Mouse (Mus musculus): ENCODE measurements around the gene Abcg4.
"Not testable (repeated sequence)": the region's sequence is repeated elsewhere in the genome, so short reads cannot be mapped to it uniquely, and the experiment has no call there.

The Abcg4 gene

DNA sequence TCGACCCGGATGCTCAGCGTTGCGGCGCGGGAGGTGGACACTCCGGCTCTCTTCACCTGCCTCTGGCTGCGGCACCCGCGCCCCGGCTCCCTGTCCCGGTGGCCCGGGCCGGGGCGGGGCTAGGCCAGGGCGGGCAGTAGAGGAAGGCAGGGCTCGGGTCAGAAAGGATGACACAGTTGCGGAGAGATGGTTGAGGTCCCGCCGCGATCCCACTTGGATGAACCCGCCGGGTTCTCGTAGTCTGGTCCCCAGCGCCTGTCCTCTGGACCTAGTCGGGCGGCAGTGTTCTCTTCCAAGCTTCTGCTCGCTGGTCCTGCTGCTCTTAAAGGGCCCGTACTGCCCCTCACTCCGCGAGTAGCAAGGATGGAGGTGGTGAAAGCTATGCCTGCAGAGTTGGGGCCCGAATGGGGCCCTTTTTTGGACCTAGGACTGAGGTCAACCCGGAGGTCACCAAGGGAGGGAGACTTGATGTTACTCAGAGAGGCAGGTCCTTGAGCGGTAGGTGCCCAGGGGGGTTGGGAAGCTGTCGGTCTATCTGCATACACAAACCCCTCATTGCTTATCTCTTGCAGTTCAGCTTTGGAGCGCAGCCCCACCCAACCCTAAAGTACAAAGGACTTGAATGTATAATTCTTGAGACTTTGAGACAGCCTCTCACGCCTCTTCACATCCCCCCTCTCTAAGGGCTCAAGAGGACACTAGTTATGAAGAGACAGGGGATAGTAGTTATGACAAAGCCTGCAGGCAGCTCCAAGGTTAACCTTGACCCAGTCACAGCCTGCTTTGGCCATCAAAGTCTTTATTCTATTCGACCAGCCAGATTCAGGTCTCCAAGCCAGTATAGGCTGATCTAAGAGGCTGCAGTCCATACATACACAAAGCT, at the start of gene Abcg4:
Gene Abcg4, minus strand, starts transcription at position 540 of the 883 bp plus-strand sequence.
- DNase-seq (ENCODE audit: low spot score), result peak; percentile 46

DNA sequence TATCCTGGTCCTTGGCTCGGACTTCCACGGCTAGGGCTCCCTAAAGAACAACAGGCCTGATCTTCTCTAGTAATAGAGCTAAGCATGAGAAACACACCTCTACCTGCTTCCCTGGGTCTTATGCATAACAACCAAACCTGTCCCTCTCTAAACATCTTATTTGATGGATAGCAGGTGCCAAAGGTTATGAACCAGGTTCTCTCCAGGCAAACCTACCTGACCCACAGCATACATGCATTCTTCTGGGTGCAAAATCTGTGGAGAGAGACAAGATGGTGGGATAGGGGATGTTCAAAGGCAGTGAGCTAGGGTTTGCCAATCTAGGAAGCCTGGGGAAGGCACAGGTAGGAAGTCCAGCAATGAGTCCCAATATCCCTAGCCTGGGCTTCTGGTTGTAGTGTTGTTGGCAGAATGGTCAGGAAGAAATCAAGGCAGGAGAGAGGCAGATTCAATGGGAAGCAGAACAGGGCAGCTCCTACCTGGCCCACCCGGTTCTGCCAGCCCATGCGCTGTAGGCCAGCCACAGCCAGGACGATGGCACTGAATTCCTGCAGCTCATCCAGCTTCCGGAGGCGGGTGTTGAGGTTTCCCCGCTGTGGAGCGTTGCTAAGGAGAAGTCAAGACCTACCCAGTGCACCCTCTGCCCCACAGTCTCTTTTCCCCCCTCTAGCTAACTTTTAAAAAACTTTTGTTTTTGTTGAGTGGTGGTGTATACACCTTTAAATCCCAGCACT, 49.2 kb upstream of the Abcg4 start:
- no peak for DNase-seq (ENCODE audit: low spot score)

DNA sequence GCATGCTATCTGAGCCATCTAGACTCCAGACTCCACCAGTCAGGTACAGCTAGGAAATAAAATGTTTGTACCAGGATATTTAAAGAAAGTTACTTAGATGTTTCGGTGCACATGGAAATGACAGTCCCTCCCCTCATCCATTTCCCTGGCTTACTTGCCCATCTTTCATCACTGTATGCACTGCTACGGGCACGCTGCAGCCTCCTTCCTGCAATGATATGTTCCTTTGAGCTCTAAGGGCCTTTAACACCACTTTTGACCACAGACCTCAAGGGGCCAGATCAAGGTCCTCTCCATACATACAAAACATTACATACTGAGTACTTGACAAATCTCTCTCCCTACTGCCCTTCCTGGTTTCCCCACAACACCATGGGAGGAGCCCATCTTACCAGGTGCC, 48.5 kb upstream of the Abcg4 start:
- DNase-seq (ENCODE audit: low spot score), result no peak

DNA sequence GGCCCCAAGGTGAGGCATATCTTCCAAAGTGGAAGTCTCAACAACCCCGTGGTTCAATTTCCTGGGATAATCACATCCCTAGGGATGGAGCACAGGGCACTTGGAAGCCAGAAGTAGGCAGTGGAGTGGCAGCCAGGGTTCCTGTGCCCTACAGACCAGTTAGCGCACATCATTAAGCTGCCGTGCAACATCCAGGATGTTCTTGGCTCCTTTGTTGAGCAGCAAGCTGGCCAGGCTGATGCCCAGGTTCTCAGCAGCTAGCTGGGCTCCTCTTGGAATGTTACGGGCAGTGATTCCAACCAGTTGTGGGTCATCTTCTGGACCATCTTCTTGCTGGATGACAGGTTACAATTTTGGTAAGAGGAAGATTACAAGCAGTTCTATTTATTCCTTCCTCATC, 48.1 kb upstream of the Abcg4 start:
- DNase-seq (ENCODE audit: low spot score), result not testable (repeated sequence)

DNA sequence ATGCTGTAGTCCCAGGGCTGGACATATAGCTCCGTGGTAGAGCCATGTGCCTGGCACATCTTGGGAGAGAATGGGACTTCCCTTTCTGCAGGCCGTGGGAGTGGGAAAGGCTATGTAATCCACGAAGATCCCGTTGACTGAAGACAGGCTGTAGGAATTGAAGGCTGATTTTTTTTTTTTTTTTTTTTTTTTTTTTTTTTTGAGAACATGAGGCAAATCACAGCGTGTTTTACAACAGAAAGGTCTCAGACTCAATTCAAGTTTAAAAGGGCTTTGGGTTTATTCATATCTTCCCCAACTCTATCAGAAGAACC, 47.6 kb upstream of the Abcg4 start:
- no peak for DNase-seq (ENCODE audit: low spot score)

DNA sequence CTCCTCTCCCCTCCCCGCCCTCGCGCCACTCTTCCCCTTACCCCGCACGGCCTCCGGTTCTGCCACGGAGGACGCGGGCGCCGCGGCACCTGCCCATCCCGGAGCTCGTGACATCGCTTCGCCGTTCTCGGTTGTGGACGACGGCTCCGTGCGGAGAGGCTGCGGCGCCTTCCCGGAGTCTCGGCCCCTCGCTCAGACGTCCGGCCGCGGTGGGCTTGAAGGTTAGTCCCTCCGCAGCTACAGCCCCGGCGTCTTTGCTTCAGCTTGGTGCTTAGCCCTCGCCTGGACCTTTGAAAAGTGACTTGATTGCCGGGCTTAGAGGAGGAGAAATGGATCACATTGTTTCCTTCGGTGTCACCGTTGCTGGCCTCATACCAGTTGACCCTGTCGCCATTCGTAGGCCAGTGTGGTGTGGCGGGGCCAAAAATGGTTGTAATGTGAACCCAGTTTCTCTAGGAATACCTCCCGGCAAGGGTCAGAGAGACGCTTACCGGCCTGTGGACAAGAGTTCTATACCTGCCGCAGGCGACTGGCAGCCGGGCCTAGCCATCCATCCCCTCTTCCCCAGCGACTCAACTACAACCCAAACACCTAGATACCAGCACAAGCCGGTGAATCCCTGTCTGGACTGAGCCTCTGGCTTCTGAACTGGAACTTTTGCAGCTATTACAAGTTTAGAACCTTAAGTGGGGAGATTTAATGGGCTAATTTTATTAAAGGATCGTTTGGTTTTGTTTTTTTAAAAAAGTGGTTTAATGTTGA, 47.1 kb upstream of the Abcg4 start:
- DNase-seq (ENCODE audit: low spot score), result no peak

DNA sequence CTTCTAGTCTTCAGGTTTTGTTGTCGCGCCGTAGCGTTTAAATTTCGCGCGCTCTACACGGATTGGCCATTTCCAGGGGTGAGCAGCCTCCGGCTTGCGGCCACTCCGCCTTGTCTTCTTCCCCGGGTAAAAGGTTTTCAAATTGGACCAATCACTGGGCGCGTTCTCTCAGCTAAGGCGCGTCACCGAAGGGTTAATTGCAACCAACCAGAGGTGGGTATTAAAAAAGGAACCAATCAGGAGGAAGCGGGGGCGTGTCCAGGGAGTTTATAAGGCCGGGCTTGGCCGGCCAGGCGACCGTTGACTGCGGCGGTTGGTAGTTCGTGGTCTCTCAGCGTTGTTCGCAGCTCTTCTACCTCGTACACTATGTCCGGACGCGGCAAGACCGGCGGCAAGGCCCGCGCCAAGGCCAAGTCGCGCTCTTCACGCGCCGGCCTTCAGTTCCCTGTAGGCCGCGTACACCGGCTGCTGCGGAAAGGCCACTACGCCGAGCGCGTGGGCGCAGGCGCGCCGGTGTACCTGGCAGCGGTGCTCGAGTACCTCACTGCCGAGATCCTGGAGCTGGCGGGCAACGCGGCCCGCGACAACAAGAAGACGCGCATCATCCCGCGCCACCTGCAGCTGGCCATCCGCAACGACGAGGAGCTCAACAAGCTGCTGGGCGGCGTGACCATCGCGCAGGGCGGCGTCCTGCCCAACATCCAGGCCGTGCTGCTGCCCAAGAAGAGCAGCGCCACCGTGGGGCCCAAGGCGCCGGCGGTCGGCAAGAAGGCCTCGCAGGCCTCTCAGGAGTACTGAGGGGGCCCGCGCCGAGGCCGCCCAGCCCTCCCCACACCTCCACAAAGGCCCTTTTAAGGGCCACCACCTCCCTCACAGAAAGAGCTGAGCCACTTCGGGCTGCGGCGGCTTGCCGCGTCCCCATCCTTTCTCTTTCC, 46.2 kb upstream of the Abcg4 start, which contains the start of gene H2afx:
Gene H2afx, plus strand, starts transcription at position 299 of the 935 bp plus-strand sequence.
- DNase-seq (ENCODE audit: low spot score), result peak; percentile 99

DNA sequence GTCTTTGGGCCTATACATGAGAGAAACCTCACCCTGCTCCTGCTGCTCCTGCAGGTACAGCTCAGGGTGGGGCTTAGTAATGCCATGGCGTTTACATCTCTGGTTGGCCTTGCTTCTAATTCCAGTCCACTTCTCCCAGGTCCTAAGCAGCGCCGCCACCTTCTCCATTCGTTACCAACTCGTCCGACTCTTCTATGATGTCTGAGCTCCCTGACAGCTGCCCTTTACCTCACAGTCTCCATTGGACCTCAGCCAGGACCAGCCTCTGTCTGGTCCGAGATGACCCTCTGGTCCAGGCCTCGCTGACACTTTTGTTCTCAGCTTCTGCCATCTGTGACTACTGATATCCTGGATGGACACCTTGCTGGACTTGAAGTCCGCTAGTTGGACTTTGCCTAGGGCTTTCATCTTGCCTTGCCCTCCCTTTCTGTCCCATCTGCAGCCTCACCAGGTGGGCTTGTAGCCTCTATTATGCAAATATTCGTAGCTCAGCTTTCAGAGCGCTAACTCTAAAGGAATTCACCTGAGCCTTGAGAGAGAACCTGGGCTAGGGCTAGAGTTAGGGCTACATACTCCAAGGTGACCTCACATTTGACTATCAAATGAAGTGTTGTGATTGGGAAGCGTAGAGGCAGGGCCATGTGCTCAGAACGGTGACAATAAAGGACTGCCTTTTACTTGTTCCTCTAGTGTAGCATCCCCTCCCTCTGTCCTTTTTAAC, 44.7 kb upstream of the Abcg4 start:
- DNase-seq (ENCODE audit: low spot score), result no peak

DNA sequence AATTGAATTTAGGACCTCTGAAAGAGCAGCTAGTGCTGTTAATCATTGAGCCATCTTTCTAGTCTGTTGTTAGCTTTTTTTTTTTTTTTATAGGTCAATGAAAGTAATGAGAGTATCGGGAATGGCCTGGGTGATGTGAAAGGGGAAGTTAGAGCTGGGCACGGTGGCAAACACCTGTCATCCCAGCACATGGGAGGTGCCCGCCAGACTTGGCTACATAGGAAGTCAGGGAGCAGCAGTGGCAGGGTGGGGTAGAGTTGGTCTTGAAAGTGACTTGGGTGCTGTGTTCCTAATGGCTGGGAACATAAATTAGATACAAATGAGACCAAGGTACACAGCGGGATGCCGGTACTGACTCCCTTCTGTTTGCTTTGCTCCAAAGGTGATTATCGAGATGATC, 42.3 kb upstream of the Abcg4 start:
- DNase-seq (ENCODE audit: low spot score), result no peak

DNA sequence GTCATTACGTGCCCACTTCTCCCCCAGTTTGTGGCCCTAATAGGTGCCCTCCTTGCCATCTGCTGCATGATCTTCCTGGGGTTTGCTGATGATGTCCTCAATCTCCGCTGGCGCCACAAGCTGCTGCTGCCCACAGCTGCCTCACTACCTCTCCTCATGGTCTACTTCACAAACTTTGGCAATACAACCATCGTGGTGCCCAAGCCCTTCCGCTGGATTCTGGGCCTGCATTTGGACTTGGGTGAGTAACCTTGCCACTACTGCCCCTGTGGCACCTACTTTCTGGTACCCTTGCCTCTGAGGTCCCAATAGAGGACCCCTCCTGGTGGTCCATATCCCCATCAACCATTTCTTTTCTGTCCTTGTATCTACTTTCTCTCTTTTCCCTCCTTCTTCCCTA, 39.5 kb upstream of the Abcg4 start:
- DNase-seq (ENCODE audit: low spot score), result no peak

DNA sequence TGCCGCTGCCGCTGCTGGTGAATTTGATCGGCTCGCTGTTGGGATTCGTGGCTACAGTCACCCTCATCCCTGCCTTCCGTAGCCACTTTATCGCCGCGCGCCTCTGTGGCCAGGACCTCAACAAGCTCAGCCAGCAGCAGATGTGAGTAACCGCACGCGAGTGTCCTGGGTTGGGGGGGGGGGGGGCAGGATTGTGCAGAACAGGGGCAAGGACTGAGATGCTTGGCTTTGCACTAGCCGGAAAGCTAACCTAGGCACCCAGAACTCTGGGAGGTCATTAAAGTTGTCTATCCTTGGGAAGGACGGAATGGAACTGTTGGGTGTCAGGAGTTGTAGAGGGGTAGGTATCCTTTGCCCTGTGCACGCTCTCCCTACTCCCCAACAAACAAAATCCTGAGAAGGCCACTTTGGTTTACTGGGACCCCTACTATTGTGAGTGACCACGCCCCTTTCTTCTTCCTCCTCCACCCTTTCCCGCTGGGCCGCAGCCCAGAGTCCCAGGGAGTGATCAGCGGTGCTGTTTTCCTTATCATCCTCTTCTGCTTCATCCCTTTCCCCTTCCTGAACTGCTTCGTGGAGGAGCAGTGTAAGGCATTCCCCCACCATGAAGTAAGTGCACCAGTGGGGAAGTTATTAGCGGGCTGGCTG, 38.8 kb upstream of the Abcg4 start:
- DNase-seq (ENCODE audit: low spot score), result no peak

DNA sequence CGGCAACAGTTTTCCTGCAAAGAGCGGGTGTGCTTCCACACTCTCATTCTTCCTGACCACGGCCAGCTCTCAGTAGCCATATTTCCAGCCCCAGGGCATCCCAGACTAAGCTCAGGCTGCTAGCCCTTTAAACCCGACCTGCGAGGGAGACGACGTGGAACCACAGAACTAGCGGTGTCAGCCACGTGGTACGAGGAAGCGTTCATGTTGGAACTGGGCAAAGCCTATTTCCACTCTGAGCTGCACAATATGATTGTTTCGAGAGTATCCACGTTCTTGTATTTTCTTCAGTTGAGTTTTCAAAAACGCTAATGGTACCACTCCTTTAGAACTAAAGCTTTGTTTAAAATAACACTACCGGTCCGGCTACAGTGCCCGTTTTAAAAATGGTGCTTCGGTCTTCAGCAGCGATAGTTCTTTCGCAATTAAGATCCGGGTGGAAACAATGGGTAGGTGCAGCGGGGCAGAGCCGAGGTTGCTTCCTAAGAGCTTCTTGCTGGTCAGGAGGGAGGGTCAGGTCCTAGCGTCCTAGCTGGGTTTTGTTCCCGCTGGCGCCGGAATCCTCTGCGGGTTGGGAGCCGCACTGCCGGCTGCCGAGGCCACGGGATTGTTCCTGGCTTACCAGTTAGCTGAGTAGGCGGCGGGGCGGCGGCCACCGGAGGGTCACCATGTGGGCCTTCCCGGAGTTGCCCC, 38.1 kb upstream of the Abcg4 start:
- DNase-seq (ENCODE audit: low spot score), result peak; percentile 89

DNA sequence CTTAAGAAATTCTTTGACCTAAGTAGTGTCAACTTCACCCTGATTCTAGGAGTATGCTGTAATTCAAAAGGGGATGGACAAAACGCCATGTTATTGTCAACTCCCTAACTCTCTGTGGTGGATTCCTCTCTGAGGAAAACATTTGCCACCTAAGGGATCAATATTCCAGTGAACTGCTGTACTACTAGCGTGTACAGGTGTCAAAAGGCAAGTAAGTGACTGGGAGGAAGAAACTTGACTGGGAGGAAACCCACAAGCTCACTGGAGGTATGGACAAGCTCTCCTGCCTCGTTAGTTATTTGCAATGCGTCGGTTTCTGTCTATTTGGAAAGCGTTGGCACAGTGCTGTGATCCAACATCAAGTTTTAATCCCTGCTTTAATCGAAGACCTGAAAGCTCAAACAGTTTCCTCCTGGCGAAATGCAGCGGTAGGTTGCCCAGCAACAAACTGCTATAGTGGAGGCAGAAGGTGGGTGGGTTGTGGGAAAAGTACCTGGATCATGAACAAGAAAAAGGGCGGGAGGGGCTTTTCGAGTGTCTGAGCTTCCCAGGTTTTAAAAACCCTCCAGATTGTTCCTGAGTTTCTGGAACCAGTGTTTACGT, 37.5 kb upstream of the Abcg4 start, which contains the start of gene Dpagt1:
Gene Dpagt1, plus strand, starts transcription at position 252 of the 603 bp plus-strand sequence.
- no peak for DNase-seq (ENCODE audit: low spot score)

DNA sequence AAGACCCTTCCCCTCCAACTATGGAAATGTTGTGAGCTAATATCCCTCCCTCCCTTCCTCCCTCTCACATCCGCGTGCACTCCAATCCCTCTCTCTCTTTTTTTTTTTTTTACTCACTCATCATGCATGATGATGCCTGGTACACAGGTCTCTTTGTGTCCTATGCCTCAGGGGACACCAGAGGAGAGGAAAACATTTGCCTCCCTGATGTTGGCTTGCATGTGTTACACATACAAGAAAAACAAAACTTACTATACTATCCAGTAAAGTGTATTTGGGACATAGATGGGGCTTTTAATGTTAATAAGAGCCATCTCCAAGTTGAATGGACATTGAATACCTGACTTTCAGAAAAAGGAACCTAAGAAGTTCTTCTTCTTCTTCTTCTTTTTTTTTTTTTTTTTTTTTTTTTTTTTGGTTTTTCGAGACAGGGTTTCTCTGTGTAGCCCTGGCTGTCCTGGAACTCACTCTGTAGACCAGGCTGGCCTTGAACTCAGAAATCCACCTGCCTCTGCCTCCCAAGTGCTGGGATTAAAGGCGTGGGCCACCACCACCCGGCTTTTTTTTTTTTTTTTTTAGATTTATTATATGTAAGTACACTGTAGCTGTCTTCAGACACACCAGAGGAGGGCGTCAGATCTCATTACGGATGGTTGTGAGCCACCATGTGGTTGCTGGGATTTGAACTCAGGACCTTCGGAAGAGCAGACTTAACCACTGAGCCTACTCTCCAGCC, 36.8 kb upstream of the Abcg4 start:
- DNase-seq (ENCODE audit: low spot score), result not testable (repeated sequence)

DNA sequence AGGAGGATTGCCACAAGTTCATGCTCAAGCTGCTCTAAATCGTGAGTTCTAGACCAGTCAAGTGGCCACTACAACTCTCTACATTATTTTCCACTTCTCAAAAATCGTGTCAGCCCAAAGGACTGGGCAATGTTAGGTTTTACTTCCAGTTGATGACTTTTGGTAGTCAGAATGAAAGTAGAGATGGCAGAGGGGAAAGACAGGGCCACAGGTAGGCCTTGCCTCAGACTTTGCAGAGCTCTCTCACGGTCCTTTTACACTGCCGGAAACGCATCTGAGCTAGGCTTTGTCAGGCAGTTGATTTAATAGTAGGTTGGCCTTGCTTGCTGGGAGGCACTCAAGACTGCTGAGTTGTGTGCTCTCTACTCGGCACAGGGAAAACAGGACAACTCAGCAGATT, 35.7 kb upstream of the Abcg4 start:
- no peak for DNase-seq (ENCODE audit: low spot score)

DNA sequence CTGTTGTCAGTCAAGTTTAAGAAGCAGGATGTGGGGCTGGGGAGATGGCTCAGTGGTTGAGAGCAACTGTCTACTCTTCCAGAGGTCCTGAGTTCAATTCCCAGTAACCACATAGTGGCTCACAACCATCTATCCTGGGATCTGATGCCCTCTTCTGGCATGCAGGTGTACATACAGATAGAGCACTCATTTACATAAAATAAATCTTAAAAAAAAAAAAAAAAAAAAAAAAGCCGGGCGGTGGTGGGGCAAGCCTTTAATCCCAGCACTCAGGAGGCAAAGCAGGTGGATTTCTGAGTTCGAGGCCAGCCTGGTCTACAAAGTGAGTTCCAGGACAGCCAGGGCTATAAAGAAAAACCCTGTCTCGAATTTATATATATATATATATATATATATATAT, 35.2 kb upstream of the Abcg4 start:
- not testable (repeated sequence) for DNase-seq (ENCODE audit: low spot score)

DNA sequence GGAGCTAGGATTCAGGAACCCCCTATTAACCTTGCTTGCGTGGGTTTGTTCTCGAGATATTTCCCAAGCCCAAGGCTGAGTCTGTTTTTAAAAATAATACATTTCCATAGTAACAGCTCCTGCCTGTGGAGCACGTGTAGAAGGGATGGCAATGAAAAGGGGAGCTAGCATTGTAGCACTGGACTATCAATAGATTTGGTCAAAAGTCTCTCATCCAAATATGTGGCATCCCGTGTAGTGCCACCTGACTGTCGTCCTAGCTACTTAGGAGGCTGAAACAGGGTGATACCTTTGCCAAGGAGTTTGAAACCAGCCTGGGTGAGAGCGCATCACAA, 32.4 kb upstream of the Abcg4 start:
- peak; percentile 51 for DNase-seq (ENCODE audit: low spot score)

Measured in layer of hippocampus, adult 11-12 months (tissue).